Mouse (Mus musculus): ENCODE measurements at regions not wholly inside any gene's neighbourhood (a gene's known extent, or its start where the extent isn't known, plus 50 kb on each side); places are given as distances from the start of the nearest gene placed in this dataset.

GRCm38 (mm10) chr4:105326989-105327388 lies 169.8 kb downstream of the Plpp3 start:
- intact Hi-C loops (cut with DNase I), result no loop called here
- DNase-seq, result peak; percentile 18

GRCm38 (mm10) chr4:105327711-105328471 lies 170.7 kb downstream of the Plpp3 start:
- intact Hi-C loops (cut with DNase I), result no loop called here
- no peak for DNase-seq

GRCm38 (mm10) chr4:105328776-105329175 lies 171.6 kb downstream of the Plpp3 start:
- intact Hi-C loops (cut with DNase I), result no loop called here

GRCm38 (mm10) chr4:105332081-105332480 lies 174.9 kb downstream of the Plpp3 start:
- intact Hi-C loops (cut with DNase I), result no loop called here
- DNase-seq, result no peak

More at GRCm38 (mm10) chr4:105328776-105329175, 171.6 kb downstream of the Plpp3 start:
- DNase-seq, result peak; percentile 38

- intact Hi-C loops (cut with DNase I), result no loop called here
These were observed 178.7 kb downstream of the Plpp3 start for GRCm38 (mm10) chr4:105335872-105336271.

GRCm38 (mm10) chr4:105336557-105336956 lies 179.4 kb downstream of the Plpp3 start:
- intact Hi-C loops (cut with DNase I), result no loop called here

More at GRCm38 (mm10) chr4:105335872-105336271, 178.7 kb downstream of the Plpp3 start:
- no peak for DNase-seq

GRCm38 (mm10) chr4:105338131-105338530 lies 181.0 kb downstream of the Plpp3 start:
- intact Hi-C loops (cut with DNase I), result no loop called here
- DNase-seq, result no peak

More at GRCm38 (mm10) chr4:105336557-105336956, 179.4 kb downstream of the Plpp3 start:
- DNase-seq, result no peak

GRCm38 (mm10) chr4:105338861-105339260 lies 181.7 kb downstream of the Plpp3 start:
- DNase-seq, result no peak

GRCm38 (mm10) chr4:105341274-105341673 lies 184.1 kb downstream of the Plpp3 start:
- intact Hi-C loops (cut with DNase I), result no loop called here

More at GRCm38 (mm10) chr4:105338861-105339260, 181.7 kb downstream of the Plpp3 start:
- intact Hi-C loops (cut with DNase I), result no loop called here

GRCm38 (mm10) chr4:105346846-105347245 lies 189.7 kb downstream of the Plpp3 start:
- DNase-seq, result no peak
- intact Hi-C loops (cut with DNase I), result no loop called here

More at GRCm38 (mm10) chr4:105341274-105341673, 184.1 kb downstream of the Plpp3 start:
- no peak for DNase-seq

- DNase-seq, result no peak
- intact Hi-C loops (cut with DNase I), result no loop called here
These were observed 190.8 kb downstream of the Plpp3 start for GRCm38 (mm10) chr4:105347911-105348310.

- DNase-seq, result no peak
- intact Hi-C loops (cut with DNase I), result no loop called here
These were observed 192.4 kb downstream of the Plpp3 start for GRCm38 (mm10) chr4:105349316-105350207.

- peak; percentile 55 for DNase-seq
- intact Hi-C loops (cut with DNase I), result no loop called here
These were observed 195.2 kb downstream of the Plpp3 start for GRCm38 (mm10) chr4:105352342-105352741.

GRCm38 (mm10) chr4:105352953-105353352 lies 195.8 kb downstream of the Plpp3 start:
- intact Hi-C loops (cut with DNase I), result no loop called here
- DNase-seq, result no peak

GRCm38 (mm10) chr4:105354097-105354496 lies 196.9 kb downstream of the Plpp3 start:
- intact Hi-C loops (cut with DNase I), result no loop called here
- DNase-seq, result no peak

- intact Hi-C loops (cut with DNase I), result no loop called here
- DNase-seq, result no peak
These were observed 199.5 kb downstream of the Plpp3 start for GRCm38 (mm10) chr4:105356616-105357015.

GRCm38 (mm10) chr4:105358725-105359124 lies 201.6 kb downstream of the Plpp3 start:
- intact Hi-C loops (cut with DNase I), result no loop called here
- no peak for DNase-seq

- intact Hi-C loops (cut with DNase I), result no loop called here
- DNase-seq, result no peak
These were observed 207.3 kb downstream of the Plpp3 start for GRCm38 (mm10) chr4:105364496-105364895.

- DNase-seq, result no peak
- intact Hi-C loops (cut with DNase I), result no loop called here
These were observed 207.9 kb downstream of the Plpp3 start for GRCm38 (mm10) chr4:105365076-105365475.

GRCm38 (mm10) chr4:105376591-105376990 lies 219.4 kb downstream of the Plpp3 start:
- DNase-seq, result no peak
- intact Hi-C loops (cut with DNase I), result no loop called here

- intact Hi-C loops (cut with DNase I), result no loop called here
- no peak for DNase-seq
These were observed 220.5 kb downstream of the Plpp3 start for GRCm38 (mm10) chr4:105377469-105378187.

Measured in left cerebral cortex, postnatal 4 days (tissue).